Mouse (Mus musculus) heart, postnatal 0 days (tissue): ENCODE measurements around the gene Ube2s. TPM values are rescaled to one million over a fixed set of nuclear protein-coding genes. Genes with fewer than 3 reads are reported as not detected.
"Not testable (repeated sequence)": the region's sequence is repeated elsewhere in the genome, so short reads cannot be mapped to it uniquely, and the experiment has no call there.

Source experiments
- ATAC-seq: fragments of 200-750 bp; cut with Nextera tagmentation; 2 replicates; pipeline ENCODE4 v1.8.0; 2017; ENCODE audit warnings: low read depth, moderate number of reproducible peaks, moderate library complexity; ENCODE audit not compliant: insufficient read depth
- DNase-seq: peaks from one replicate; pipeline ENCODE4 v3.0.0-alpha.2; 2016; ENCODE audit warnings: low spot score
- H3K27ac ChIP-seq: fragments of 300-500 bp; sonication (generic); 2 replicates; pipeline ENCODE4 v1.5.1; 2014; ENCODE audit warnings: low read depth, mild to moderate bottlenecking
- H3K27me3 ChIP-seq: fragments of 300-500 bp; sonication (generic); 2 replicates; pipeline ENCODE4 v1.6.1; 2014; ENCODE audit warnings: low read length, mixed read lengths; ENCODE audit not compliant: control insufficient read depth, insufficient read depth
- H3K36me3 ChIP-seq: fragments of 300-500 bp; sonication (generic); replicated peaks from 2 replicates; pipeline ENCODE4 v1.6.1; 2014; ENCODE audit warnings: low read length, mixed read lengths; ENCODE audit not compliant: control insufficient read depth, insufficient read depth
- H3K4me1 ChIP-seq: fragments of 300-500 bp; sonication (generic); 2 replicates; pipeline ENCODE4 v1.6.1; 2014; ENCODE audit warnings: antibody characterized with exemption; ENCODE audit not compliant: control insufficient read depth, insufficient read depth
- H3K4me2 ChIP-seq: fragments of 300-500 bp; sonication (generic); 2 replicates; pipeline ENCODE4 v1.6.1; 2014; ENCODE audit warnings: low read depth, mild to moderate bottlenecking, low read length, moderate library complexity
- H3K4me3 ChIP-seq: fragments of 300-500 bp; sonication (generic); 2 replicates; pipeline ENCODE4 v1.5.1; 2014; ENCODE audit warnings: low read depth, low read length
- H3K9ac ChIP-seq: fragments of 300-500 bp; sonication (generic); replicated peaks from 2 replicates; pipeline ENCODE4 v1.6.1; 2014; ENCODE audit warnings: low read depth, low read length, mixed read lengths
- H3K9me3 ChIP-seq: fragments of 300-500 bp; sonication (generic); replicated peaks from 2 replicates; pipeline ENCODE4 v1.6.1; 2016; ENCODE audit warnings: low read length; ENCODE audit not compliant: control insufficient read depth
- CTCF ChIP-seq: IDR thresholded peaks from 2 replicates; pipeline ENCODE4 v1.5.1; 2016; ENCODE audit warnings: antibody characterized with exemption, control low read depth, low read depth
- EP300 ChIP-seq: IDR thresholded peaks from 2 replicates; pipeline ENCODE4 v1.6.1; 2016; ENCODE audit warnings: antibody characterized with exemption, low read depth
- WGBS: fragments of 180-500 bp; shearing (Covaris S2); extraction: QIAGEN DNeasy Blood & Tissue Kit; methylation state at CpG from one replicate; pipeline ENCODE4 v1.1.7; 2014; 5-methylcytosine and 5-hydroxymethylcytosine counted together
- polyA plus RNA-seq: library from polyadenylated mRNA; unstranded; fragments of >200 nt; fragmentation: Nextera tagmentation; extraction: Ambion mirVana; gene quantifications from 2 replicates; pipeline ENCODE4 v1.2.1, GENCODE M21; 2015
- total RNA-seq: library from RNA; depleted of rRNA; stranded (reverse); fragments of >200 nt; gene quantifications from 2 replicates; pipeline ENCODE4 v1.2.3, GENCODE M21; 2014; ENCODE audit warnings: low replicate concordance

Gene Ube2s
- total and polyA plus RNA-seq, 2 experiments from 2014 or later, result 174 to 440 TPM

DNA sequence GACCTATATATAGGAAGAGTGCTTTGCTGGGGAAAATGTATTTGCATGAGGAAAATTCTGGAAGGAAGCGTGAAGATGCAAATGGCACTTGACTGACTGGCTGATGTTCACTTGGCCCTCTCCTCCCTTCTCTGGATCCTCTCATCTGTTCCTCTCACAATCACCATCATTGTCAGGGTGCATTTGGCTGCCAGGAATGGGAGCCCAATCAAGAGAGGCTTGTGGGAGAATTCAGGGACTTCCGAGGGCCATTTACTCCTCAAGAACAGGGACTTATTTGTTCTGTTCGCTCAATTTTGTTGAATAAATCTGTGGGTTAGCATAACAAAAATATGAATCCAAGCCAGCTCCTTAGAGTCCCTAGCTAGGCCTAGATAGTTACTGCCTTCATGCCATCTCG, 9.3 kb upstream of the Ube2s start:
- Histone ChIP-seq H3K36me3 (no peaks in the 10 kb centered on the region), H3K9ac (no peak overlapping the region), H3K4me2 (no peak overlapping the region), H3K9me3 (no peaks in the 10 kb centered on the region), H3K27me3 (no peaks in the 10 kb centered on the region), H3K27ac (no peak overlapping the region), H3K4me3 (no peak overlapping the region), H3K4me1 (no peaks in the 10 kb centered on the region)
- 78% methylated on average over 4 of the region's 4 CpGs for WGBS
- ATAC-seq (no peak), DNase-seq (no peak)
- TF ChIP-seq EP300, result no peak
- no peak for TF ChIP-seq CTCF

DNA sequence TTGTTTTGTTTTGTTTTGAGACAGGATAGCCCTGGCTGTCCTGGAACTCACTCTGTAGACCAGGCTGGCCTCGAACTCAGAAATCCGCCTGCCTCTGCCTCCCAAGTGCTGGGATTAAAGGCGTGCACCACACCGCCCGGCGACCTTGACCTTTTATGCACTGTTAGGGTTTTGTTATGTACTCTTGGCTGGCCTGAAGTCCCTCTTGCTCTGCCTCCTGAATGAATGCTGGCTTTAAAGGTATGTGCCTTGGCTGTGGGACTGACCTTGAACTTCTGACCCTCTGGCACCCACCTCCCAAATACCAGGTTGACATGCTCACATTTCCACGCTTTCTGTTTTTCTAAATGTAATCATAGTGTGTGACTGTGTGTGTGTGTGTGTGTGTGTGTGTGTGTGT, 8.5 kb upstream of the Ube2s start:
- not testable (repeated sequence) for H3K4me1 ChIP-seq, ATAC-seq, H3K27ac ChIP-seq, H3K9me3 ChIP-seq, H3K36me3 ChIP-seq, DNase-seq, H3K4me3 ChIP-seq, H3K9ac ChIP-seq, H3K27me3 ChIP-seq, H3K4me2 ChIP-seq
- WGBS, result 83% methylated on average over 7 of the region's 7 CpGs

DNA sequence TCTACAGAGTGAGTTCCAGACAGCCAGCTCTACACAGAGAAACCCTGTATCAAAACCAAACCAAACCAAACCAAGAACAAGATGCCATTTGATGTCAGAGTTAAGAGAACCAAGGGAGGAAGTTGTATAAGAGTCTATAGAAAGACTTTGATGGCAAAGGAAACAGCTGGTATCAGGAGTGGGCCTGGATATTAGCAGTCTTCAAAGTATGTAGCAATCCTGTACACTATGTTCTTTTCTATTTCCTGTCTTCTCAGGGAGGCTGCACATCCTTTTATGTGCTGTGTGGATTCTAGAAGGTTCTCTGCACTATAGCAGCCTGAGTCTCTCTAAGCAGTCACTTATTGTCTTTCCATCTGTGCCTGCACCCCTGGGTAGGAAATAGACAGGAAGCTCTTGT, 4.2 kb upstream of the Ube2s start:
- Histone ChIP-seq H3K4me1 (0 out of 2 replicates have a peak, but pooled peaks cover 6% of the 10 kb centered on the region), H3K9ac (no peak overlapping the region), H3K4me2 (no peak overlapping the region), H3K36me3 (no peaks in the 10 kb centered on the region), H3K27me3 (no peaks in the 10 kb centered on the region), H3K9me3 (no peaks in the 10 kb centered on the region), H3K27ac (peak overlapping the region; percentile 55), H3K4me3 (no peak overlapping the region)
- DNase-seq (peak; percentile 51), ATAC-seq (no peak)
- TF ChIP-seq CTCF (no peak), EP300 (peak; percentile 74; the same call in 1 of the 2 replicates)

- 24% methylated on average over 8 of the region's 8 CpGs for WGBS
Observed at GRCm38 (mm10) chr7:4813105-4813791, 858 bp upstream of the Ube2s start.

GRCm38 (mm10) chr7:4811842-4812302, 518 bp downstream of the Ube2s start:
- Histone ChIP-seq H3K4me1 (peaks cover 18% of the 10 kb centered on the region), H3K27me3 (no peaks in the 10 kb centered on the region), H3K9ac (peak overlapping the region; percentile 96), H3K9me3 (no peaks in the 10 kb centered on the region), H3K4me3 (peak overlapping the region; percentile 97), H3K36me3 (peaks cover 28% of the 10 kb centered on the region), H3K4me2 (peak overlapping the region; percentile 90), H3K27ac (peak overlapping the region; percentile 94)
- ATAC-seq, result peak; percentile 9
- DNase-seq, result no peak
- under 1% methylated on average over 28 of the region's 36 CpGs for WGBS
- TF ChIP-seq CTCF (no peak), EP300 (no peak)

More at GRCm38 (mm10) chr7:4813105-4813791, 858 bp upstream of the Ube2s start:
- H3K4me1 ChIP-seq, result peaks cover 18% of the 10 kb centered on the region
- peak overlapping the region; percentile 97 for H3K4me3 ChIP-seq
- H3K27ac ChIP-seq, result peak overlapping the region; percentile 94
- H3K4me2 ChIP-seq, result peak overlapping the region; percentile 67
- H3K9me3 ChIP-seq, result no peaks in the 10 kb centered on the region
- peak overlapping the region; percentile 43; the same call in 1 of the 2 replicates for H3K9ac ChIP-seq
- ATAC-seq (no peak), DNase-seq (no peak)
- H3K36me3 ChIP-seq, result peaks cover 19% of the 10 kb centered on the region
- TF ChIP-seq EP300 (no peak), CTCF (no peak)
- no peaks in the 10 kb centered on the region for H3K27me3 ChIP-seq

GRCm38 (mm10) chr7:4811131-4811530, 1.3 kb downstream of the Ube2s start:
- Histone ChIP-seq H3K4me1 (peaks cover 18% of the 10 kb centered on the region), H3K4me3 (peak overlapping the region; percentile 97), H3K27ac (peak overlapping the region; percentile 94; the same call in 1 of the 2 replicates), H3K36me3 (peaks cover 36% of the 10 kb centered on the region), H3K4me2 (peak overlapping the region; percentile 90), H3K9ac (peak overlapping the region; percentile 96)
- H3K9me3 ChIP-seq, ATAC-seq, H3K27me3 ChIP-seq, DNase-seq: not testable (repeated sequence)
- 32% methylated on average over 10 of the region's 10 CpGs for WGBS
